Mouse (Mus musculus) gastrocnemius, adult 8-10 months (tissue): ENCODE measurements around the gene Brat1. TPM values are rescaled to one million over a fixed set of nuclear protein-coding genes. Genes with fewer than 3 reads are reported as not detected.
A peak's percentile ranks its signal among the peaks of the same experiment; 100 is the strongest.

Source experiments
- DNase-seq, 2 experiments: peaks; one replicate each; pipeline ENCODE4 v3.0.0; 2022; ENCODE audit warnings: low spot score in 2 of 2
- total RNA-seq, 4 experiments: library from RNA; stranded (reverse); gene quantifications; 2 replicates each; pipeline ENCODE4 v1.2.4; 2022

Gene Brat1
- total RNA-seq, 4 experiments from 2014 or later = 4.6 to 5.8 (median 5.2) TPM

GRCm38 (mm10) chr5:140743706-140744131 is 38.9 kb downstream of the Brat1 start:
- DNase-seq = no peak

GRCm38 (mm10) chr5:140748425-140748824 is 43.6 kb downstream of the Brat1 start:
- DNase-seq = no peak

- DNase-seq = peak; percentile 30 to 46
These were observed 44.5 kb downstream of the Brat1 start for GRCm38 (mm10) chr5:140749062-140749875.

GRCm38 (mm10) chr5:140750925-140751324 is 46.1 kb downstream of the Brat1 start:
- no peak for DNase-seq

GRCm38 (mm10) chr5:140752041-140752440 is 47.2 kb downstream of the Brat1 start:
- no peak for DNase-seq

GRCm38 (mm10) chr5:140752639-140753038 is 47.8 kb downstream of the Brat1 start:
- DNase-seq = no peak

GRCm38 (mm10) chr5:140753223-140753622 is 48.4 kb downstream of the Brat1 start:
- no peak for DNase-seq

- no peak for DNase-seq
These were observed 54.1 kb downstream of the Brat1 start for GRCm38 (mm10) chr5:140758864-140759263.

- DNase-seq = no peak
These were observed 57.7 kb downstream of the Brat1 start for GRCm38 (mm10) chr5:140762540-140762939.

- DNase-seq = no peak
These were observed 60.3 kb downstream of the Brat1 start for GRCm38 (mm10) chr5:140764921-140765613.

- DNase-seq = no peak
These were observed 61.8 kb downstream of the Brat1 start for GRCm38 (mm10) chr5:140766566-140766965.

GRCm38 (mm10) chr5:140767704-140768141 is 62.9 kb downstream of the Brat1 start:
- peak in 1 of 2 experiments; percentile 32 for DNase-seq

GRCm38 (mm10) chr5:140768333-140768732 is 63.5 kb downstream of the Brat1 start:
- no peak for DNase-seq

Other genes starting within 250 kb of the Brat1 start
- gene Chst12, start 199.5 kb upstream of the Brat1 start, total RNA-seq = 1 to 10 TPM; 2.4 to 5.2 (median 3.5) TPM
- gene Grifin, start 139.9 kb upstream of the Brat1 start, total RNA-seq = not detected
- gene Lfng, start 97.7 kb upstream of the Brat1 start, total RNA-seq = 1 to 10 TPM; 2.0 to 2.9 (median 2.4) TPM
- 1 to 10 TPM; 2.6 to 5.2 (median 3.4) TPM for gene Ttyh3, start 56.0 kb upstream of the Brat1 start, total RNA-seq
- 1 to 10 TPM; 1.0 to 2.9 (median 1.4) TPM for gene Iqce, start 2.6 kb upstream of the Brat1 start, total RNA-seq
- under 1 TPM in 3 of 4 experiments, not detected in 1; 0.12 to 0.18 (median 0.17) TPM for gene Amz1, start 19.1 kb downstream of the Brat1 start, total RNA-seq
- 10 to 100 TPM; 21.4 to 30.8 (median 24.5) TPM for gene Gna12, start 125.4 kb downstream of the Brat1 start, total RNA-seq